Mouse (Mus musculus) kidney, adult 9 months (tissue): ENCODE measurements around the gene Fkbp1b.
A peak's percentile ranks its signal among the peaks of the same experiment; 100 is the strongest.
"Not testable (repeated sequence)": the region's sequence is repeated elsewhere in the genome, so short reads cannot be mapped to it uniquely, and the experiment has no call there.

ENCODE experiments used
- DNase-seq: peaks from one replicate; pipeline ENCODE4 v3.0.0; 2022

The Fkbp1b gene

GRCm38 (mm10) chr12:4841392-4841887 lies at the start of gene Fkbp1b:
TSS of gene Fkbp1b (minus strand) at chr12:4841591.
- DNase-seq = peak; percentile 35

GRCm38 (mm10) chr12:4889891-4890290 lies 48.5 kb upstream of the Fkbp1b start:
- DNase-seq = no peak

DNA sequence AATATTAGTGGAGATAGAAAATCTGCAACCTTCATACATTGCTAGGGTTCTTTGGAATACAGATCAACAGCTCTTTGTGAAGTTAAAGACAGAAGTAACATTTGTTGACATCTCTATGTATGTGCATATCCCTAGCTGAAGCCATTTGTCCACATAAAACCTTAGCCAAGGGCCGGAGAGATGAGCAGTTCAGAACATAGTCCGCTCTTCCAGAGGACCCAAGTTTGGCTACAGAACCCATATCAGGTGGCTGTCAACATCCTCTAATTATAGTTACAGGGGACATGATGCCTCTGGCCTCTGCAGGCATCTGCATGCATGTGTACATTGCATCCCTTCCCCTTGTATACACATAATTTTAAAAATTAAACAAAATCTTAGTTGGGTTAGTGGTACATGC lies 47.9 kb upstream of the Fkbp1b start:
- DNase-seq = no peak

GRCm38 (mm10) chr12:4888739-4889138 lies 47.3 kb upstream of the Fkbp1b start:
- no peak for DNase-seq

- not testable (repeated sequence) for DNase-seq
Observed at GRCm38 (mm10) chr12:4886581-4886980, 45.2 kb upstream of the Fkbp1b start.

GRCm38 (mm10) chr12:4885062-4885461 lies 43.7 kb upstream of the Fkbp1b start:
- DNase-seq = no peak

DNA sequence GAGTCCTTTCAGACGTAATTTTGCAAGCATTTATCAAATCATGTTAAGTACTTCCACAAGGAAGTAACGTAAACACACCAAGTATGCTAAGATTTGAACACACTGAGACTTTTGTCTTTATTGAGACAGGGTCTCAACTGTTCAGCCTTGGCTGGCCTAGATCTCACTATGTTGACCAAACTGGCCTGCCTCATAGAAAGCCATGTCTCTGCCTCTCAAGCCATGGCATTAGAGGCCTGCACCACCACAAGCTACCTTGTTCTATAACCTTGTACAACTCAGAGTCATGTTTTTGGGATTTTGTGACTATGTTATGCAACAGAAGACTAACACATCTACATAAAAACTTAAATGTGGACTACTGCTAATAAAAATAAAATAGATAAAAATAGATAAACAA lies 40.7 kb upstream of the Fkbp1b start:
- no peak for DNase-seq

DNA sequence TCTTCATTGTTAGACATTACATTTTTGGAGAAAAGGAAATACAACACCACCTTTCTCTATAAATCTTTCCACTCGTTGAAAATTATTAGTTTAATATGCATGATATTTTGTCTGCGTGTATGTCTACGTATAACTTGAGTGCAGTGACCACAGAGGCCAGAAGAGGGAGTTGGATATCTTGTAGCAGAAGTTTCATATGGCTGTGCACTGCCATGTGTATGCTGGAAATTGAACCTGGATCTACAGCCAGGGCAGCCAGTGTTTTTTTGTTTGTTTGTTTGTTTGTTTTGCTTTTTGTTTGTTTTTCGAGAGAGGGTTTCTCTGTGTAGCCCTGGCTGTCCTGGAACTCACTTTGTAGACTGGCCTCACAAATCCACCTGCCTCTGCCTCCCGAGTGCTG lies 37.7 kb upstream of the Fkbp1b start:
- peak; percentile 55 for DNase-seq

GRCm38 (mm10) chr12:4878296-4878783 lies 36.9 kb upstream of the Fkbp1b start:
- no peak for DNase-seq

GRCm38 (mm10) chr12:4875623-4876022 lies 34.2 kb upstream of the Fkbp1b start:
- no peak for DNase-seq

DNA sequence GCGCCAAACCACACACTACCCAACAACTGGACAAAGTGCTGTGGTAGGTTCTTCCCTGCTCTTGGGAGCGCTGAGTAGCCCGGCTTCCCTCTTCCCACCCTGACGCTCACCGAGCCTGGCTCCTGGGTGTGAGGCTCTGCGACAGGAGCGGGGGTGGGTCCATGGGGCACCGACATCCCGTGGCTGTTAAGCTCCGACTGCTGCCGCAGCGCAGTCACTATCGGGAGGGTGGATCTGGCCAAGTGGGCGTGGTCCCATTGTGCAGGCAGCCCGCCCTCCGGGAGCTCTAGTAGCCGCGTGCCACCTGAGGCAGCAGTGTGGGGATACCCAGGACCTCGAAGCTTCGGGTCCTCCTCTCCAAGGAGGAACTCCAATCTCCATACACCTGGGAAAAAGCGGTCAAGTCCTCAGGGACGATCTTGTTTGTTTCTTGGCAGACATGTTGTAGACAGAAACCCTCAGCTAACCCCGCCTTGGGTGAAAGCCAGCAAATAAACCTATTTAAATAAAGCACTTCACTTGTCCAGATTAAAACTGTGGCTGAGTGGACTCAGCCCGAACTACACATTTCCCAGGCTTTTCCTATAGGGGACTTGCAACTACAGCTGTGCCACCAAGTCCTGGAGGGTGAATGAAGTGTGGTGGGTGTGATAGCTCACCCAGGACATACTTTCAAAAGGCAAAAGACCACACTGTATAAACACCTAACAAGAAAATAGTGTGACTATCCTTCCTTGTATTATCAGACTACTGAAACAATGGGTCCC lies 33.0 kb upstream of the Fkbp1b start, which contains the start of gene Mfsd2b:
Mfsd2b (minus strand) TSS at position 199 of the 767 bp plus-strand sequence.
- peak; percentile 77 for DNase-seq

GRCm38 (mm10) chr12:4873531-4873930 lies 32.1 kb upstream of the Fkbp1b start:
- DNase-seq = no peak

DNA sequence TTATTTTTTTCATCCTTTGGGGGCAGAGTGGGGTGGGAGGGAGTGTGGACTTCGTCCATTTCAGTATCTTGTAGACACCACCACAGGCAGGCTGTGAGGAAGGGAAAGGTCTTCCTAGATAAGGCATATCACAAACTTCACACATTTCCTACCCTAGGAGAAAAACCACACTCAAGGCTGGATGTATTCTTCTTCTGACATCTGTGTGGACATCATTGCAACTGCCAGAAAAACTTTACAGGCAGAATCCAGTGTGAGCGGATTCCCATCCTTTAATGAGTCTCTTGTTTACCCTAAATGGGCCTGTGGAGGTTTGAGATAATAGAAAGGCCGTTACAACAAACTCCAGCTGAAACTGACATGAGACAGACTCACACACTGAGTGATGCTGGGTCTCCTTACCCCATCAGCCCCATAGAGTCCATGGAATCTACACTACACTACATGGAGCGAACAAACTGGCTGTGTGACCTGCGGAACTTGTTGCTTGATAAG lies 31.6 kb upstream of the Fkbp1b start:
- DNase-seq = no peak

DNA sequence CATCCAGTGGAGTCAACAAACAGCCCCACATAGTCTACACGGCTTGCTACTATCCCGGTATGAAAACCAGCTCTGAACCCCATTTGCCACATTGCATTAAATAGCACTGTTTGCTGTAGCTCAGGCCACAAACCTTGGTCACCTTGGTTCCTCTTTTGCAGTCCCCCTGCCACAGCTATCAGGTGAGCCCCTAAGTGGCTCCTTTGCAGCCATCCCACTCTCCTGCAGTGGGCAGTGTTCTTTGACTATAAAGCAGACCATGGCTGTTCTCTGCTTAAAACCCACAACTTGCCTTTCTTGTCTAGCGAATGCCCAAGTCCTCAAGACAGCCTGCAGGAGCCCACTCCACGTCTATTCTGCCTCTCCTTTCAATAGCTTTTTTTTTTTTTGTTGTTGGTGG lies 30.9 kb upstream of the Fkbp1b start:
- DNase-seq = no peak

GRCm38 (mm10) chr12:4871260-4871659 lies 29.9 kb upstream of the Fkbp1b start:
- DNase-seq = no peak

DNA sequence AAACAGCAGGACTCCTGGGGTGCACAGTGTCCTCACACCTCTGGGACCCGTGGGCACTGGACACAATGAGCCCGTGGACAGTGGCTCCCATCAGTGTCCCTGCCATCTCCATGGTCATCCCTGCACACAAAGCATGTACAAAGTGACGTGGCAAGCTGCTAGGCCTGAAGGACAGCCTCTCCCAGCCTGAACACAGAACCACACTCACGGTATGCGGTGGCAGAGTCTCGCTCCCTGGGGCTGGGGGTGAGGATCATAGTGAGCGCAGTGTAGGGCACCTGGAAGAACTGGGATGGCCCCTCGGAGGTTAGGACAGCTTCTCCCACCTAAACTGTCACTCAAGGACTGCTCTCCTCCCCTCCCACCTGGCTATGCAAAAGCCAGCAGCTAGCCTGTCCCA lies 27.5 kb upstream of the Fkbp1b start:
- no peak for DNase-seq

GRCm38 (mm10) chr12:4864338-4864690 lies 22.9 kb upstream of the Fkbp1b start:
- DNase-seq = no peak

DNA sequence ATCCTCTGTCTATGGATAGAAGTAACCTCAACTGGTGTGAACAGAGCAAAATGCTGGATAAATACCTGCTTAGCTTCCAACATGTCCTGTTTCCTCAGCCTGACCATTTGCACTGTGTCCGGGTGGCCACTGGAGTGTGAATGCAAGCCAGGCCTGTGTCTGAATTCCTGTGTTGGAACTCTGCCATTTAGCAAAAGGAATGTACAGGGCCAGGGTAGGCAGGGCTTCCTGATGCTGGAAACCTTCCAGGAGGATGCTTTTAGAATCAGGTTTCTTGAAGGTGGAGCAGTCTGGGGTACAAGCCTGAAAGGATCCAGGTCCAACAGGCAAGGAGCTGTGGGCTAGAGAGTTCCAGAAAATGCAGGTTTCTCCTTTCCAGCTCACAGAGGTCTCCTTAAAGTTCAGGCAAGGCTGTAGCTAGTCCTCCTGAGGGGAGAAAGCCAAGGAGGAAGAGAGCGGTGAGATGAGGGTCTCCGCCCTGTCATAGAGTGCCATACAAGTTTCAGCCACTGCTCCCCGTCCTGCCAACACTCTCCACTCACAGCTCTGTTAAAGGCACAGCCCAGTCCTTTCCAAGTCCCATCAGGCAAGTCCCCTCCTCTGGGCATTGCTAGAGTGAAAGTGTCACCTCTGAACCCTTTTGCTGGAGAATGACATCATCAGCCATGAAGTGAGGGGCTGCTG lies 22.4 kb upstream of the Fkbp1b start:
- peak; percentile 85 for DNase-seq

- DNase-seq = no peak
Observed at GRCm38 (mm10) chr12:4862672-4863071, 21.3 kb upstream of the Fkbp1b start.

- DNase-seq = no peak
Observed at GRCm38 (mm10) chr12:4859241-4859914, 18.0 kb upstream of the Fkbp1b start.

GRCm38 (mm10) chr12:4856834-4857233 lies 15.4 kb upstream of the Fkbp1b start:
- DNase-seq = no peak

DNA sequence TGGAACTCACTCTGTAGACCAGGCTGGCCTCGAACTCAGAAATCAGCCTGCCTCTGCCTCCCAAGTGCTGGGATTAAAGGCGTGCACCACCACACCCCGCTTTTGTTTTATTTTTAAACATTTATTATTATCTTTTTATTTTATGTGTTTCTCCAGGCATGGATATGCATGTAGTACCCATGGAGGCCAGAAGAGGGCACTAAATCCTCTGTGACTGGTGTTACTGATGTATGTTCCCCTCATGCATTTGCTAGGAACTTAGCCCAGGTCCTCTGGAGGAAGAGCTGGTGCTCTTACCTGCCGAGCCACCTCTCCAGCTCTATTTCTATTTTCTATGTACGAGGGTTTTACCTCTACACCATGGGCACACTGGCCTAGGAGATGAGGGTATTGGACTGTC lies 14.8 kb upstream of the Fkbp1b start:
- DNase-seq = peak; percentile 35

- DNase-seq = peak; percentile 44
Observed at GRCm38 (mm10) chr12:4843741-4844140, 2.4 kb upstream of the Fkbp1b start.
